In genomic region chr1:36554633-36555399, GRCm38 (mm10) we compare ENCODE assay signal across 8 mouse cellular contexts. TPM values are rescaled to one million over a fixed set of nuclear protein-coding genes. Genes with fewer than 3 reads are reported as not detected.
DNase-seq lines count a peak whose midpoint lies in the region; ATAC-seq lines count a peak whose summit lies in the region.

No protein-coding gene starts in this region.

- H3K36me3 ChIP-seq in heart, embryonic 11.5 days (ENCODE audit: control insufficient read depth, insufficient read depth, low read length): peaks cover 50% of the 10 kb centered on the region
- peaks cover 58% of the 10 kb centered on the region for H3K36me3 ChIP-seq in heart, embryonic 13.5 days
- peaks cover 55% of the 10 kb centered on the region for H3K36me3 ChIP-seq in neural tube, embryonic 13.5 days

- no peaks in the 10 kb centered on the region for H3K27me3 ChIP-seq in heart, embryonic 11.5 days (ENCODE audit: control insufficient read depth, insufficient read depth, low read length)
- no peaks in the 10 kb centered on the region; the same call in 1 of the 2 replicates for H3K27me3 ChIP-seq in heart, embryonic 13.5 days (replicated peaks)
- H3K27me3 ChIP-seq in neural tube, embryonic 13.5 days: no peaks in the 10 kb centered on the region

- peaks cover 31% of the 10 kb centered on the region for H3K4me1 ChIP-seq in heart, embryonic 11.5 days (ENCODE audit: control insufficient read depth, insufficient read depth, low read length)
- peaks cover 39% of the 10 kb centered on the region for H3K4me1 ChIP-seq in heart, embryonic 13.5 days
- H3K4me1 ChIP-seq in neural tube, embryonic 13.5 days (replicated peaks): peaks cover 46% of the 10 kb centered on the region

- H3K27ac ChIP-seq in heart, embryonic 11.5 days (ENCODE audit: low read depth, low read length): peak overlapping the region; percentile 99; the same call in 1 of the 2 replicates
- peak overlapping the region; percentile 97 for H3K27ac ChIP-seq in heart, embryonic 13.5 days (replicated peaks)
- peak overlapping the region; percentile 99 for H3K27ac ChIP-seq in neural tube, embryonic 13.5 days (replicated peaks)

- 73% methylated on average over 21 of the region's 21 CpGs for WGBS in heart, embryonic 11.5 days (ENCODE audit: insufficient replicate concordance)
- WGBS in heart, embryonic 13.5 days: 68% methylated on average over 21 of the region's 21 CpGs
- 65% methylated on average over 21 of the region's 21 CpGs for WGBS in neural tube, embryonic 13.5 days

- H3K9me3 ChIP-seq in heart, embryonic 11.5 days (replicated peaks; ENCODE audit: control insufficient read depth, low read length): no peaks in the 10 kb centered on the region
- no peaks in the 10 kb centered on the region for H3K9me3 ChIP-seq in heart, embryonic 13.5 days
- H3K9me3 ChIP-seq in neural tube, embryonic 13.5 days: no peaks in the 10 kb centered on the region

- H3K9ac ChIP-seq in heart, embryonic 11.5 days (ENCODE audit: low read depth, low read length): peak overlapping the region; percentile 98; the same call in 1 of the 2 replicates
- H3K9ac ChIP-seq in heart, embryonic 13.5 days: peak overlapping the region; percentile 97
- H3K9ac ChIP-seq in neural tube, embryonic 13.5 days: peak overlapping the region; percentile 99

- H3K4me2 ChIP-seq in heart, embryonic 11.5 days: peak overlapping the region; percentile 93
- H3K4me2 ChIP-seq in heart, embryonic 13.5 days: peak overlapping the region; percentile 89
- H3K4me2 ChIP-seq in neural tube, embryonic 13.5 days: peak overlapping the region; percentile 95

- intact Hi-C loops in heart, postnatal 14 days (cut with DNase I): no loop called here

- H3K4me3 ChIP-seq in heart, embryonic 11.5 days (ENCODE audit: low read depth, low read length): peak overlapping the region; percentile 85
- peak overlapping the region; percentile 78 for H3K4me3 ChIP-seq in heart, embryonic 13.5 days
- peak overlapping the region; percentile 95 for H3K4me3 ChIP-seq in neural tube, embryonic 13.5 days

- DNase-seq in heart, postnatal 14 days: no peak
- peak; percentile 52 to 66 for DNase-seq in kidney, postnatal 4 days
- DNase-seq in right cerebral cortex, adult 2 months (ENCODE audit: low spot score in 2 of 2): no peak
- no peak for DNase-seq in T-cell, adult 2 months (ENCODE audit: low spot score)

- no peak for ATAC-seq in heart, embryonic 11.5 days (replicated peaks; ENCODE audit: insufficient number of reproducible peaks, low FRiP score, low TSS enrichment)
- no peak for ATAC-seq in heart, embryonic 13.5 days (ENCODE audit: extremely low read depth, insufficient number of reproducible peaks, low FRiP score, low TSS enrichment)
- no peak for ATAC-seq in neural tube, embryonic 13.5 days (ENCODE audit: low read depth)
- ATAC-seq in erythroblast, adult 5-6 weeks (replicated peaks; ENCODE audit: low FRiP score, poor library complexity, severe bottlenecking): no peak

RNA-seq across cellular contexts. Expression of gene Sema4c, which starts 3.3 kb away (rescaled TPM):
- polyA plus RNA-seq in heart, embryonic 11.5 days (2014; fragmentation: Nextera tagmentation; extraction: Ambion mirVana): 0.96 and 2.1 TPM in 2 replicates
- 10 to 100 TPM; 19.4 to 20.0 TPM for total RNA-seq in heart, postnatal 14 days (2021)
- 10.0 and 10.2 TPM in 2 replicates for polyA plus RNA-seq in heart, embryonic 13.5 days (2015; fragmentation: Nextera tagmentation; extraction: Ambion mirVana)
- 23.4 and 25.2 TPM in 2 replicates for polyA plus RNA-seq in neural tube, embryonic 13.5 days (2015; fragmentation: Nextera tagmentation; extraction: Ambion mirVana)
- total RNA-seq in erythroblast, adult 5-6 weeks (2015; ENCODE audit: low replicate concordance): not detected in 2 replicates
- total RNA-seq in erythroblast, adult 5-6 weeks (2017; ENCODE audit: low replicate concordance): 0.56 and 0.60 TPM in 2 replicates

RNA-seq across cellular contexts. Expression of gene Ankrd39, which starts 7.6 kb away (rescaled TPM):
- 19.9 and 25.1 TPM in 2 replicates for polyA plus RNA-seq in heart, embryonic 11.5 days (2014; fragmentation: Nextera tagmentation; extraction: Ambion mirVana)
- total RNA-seq in heart, postnatal 14 days (2021): 10 to 100 TPM; 10.4 to 11.9 TPM
- polyA plus RNA-seq in heart, embryonic 13.5 days (2015; fragmentation: Nextera tagmentation; extraction: Ambion mirVana): 23.6 and 27.2 TPM in 2 replicates
- polyA plus RNA-seq in neural tube, embryonic 13.5 days (2015; fragmentation: Nextera tagmentation; extraction: Ambion mirVana): 23.8 and 26.2 TPM in 2 replicates
- total RNA-seq in erythroblast, adult 5-6 weeks (2015; ENCODE audit: low replicate concordance): 0.42 TPM in 1 of 2 replicates, not detected in the other
- total RNA-seq in erythroblast, adult 5-6 weeks (2017; ENCODE audit: low replicate concordance): 0.56 and 1.2 TPM in 2 replicates

RNA-seq across cellular contexts. Expression of gene Gm42417, which starts 15.6 kb away (rescaled TPM):
- 0.44 TPM in 1 of 2 replicates, not detected in the other for polyA plus RNA-seq in heart, embryonic 11.5 days (2014; fragmentation: Nextera tagmentation; extraction: Ambion mirVana)
- total RNA-seq in heart, postnatal 14 days (2021): 10 to 100 TPM; 52.6 to 94.6 TPM
- not detected in 2 replicates for polyA plus RNA-seq in heart, embryonic 13.5 days (2015; fragmentation: Nextera tagmentation; extraction: Ambion mirVana)
- polyA plus RNA-seq in neural tube, embryonic 13.5 days (2015; fragmentation: Nextera tagmentation; extraction: Ambion mirVana): 0.32 and 1.9 TPM in 2 replicates
- total RNA-seq in erythroblast, adult 5-6 weeks (2015; ENCODE audit: low replicate concordance): not detected in 2 replicates
- total RNA-seq in erythroblast, adult 5-6 weeks (2017; ENCODE audit: low replicate concordance): not detected in 2 replicates

RNA-seq across cellular contexts. Expression of gene Ankrd23, which starts 18.1 kb away (rescaled TPM):
- 9.8 and 13.6 TPM in 2 replicates for polyA plus RNA-seq in heart, embryonic 11.5 days (2014; fragmentation: Nextera tagmentation; extraction: Ambion mirVana)
- total RNA-seq in heart, postnatal 14 days (2021): 100 to 1,000 TPM; 101 to 170 TPM
- 17.7 and 20.1 TPM in 2 replicates for polyA plus RNA-seq in heart, embryonic 13.5 days (2015; fragmentation: Nextera tagmentation; extraction: Ambion mirVana)
- polyA plus RNA-seq in neural tube, embryonic 13.5 days (2015; fragmentation: Nextera tagmentation; extraction: Ambion mirVana): 19.0 and 19.2 TPM in 2 replicates
- 3.3 TPM in 1 of 2 replicates, not detected in the other for total RNA-seq in erythroblast, adult 5-6 weeks (2015; ENCODE audit: low replicate concordance)
- 1.0 and 1.4 TPM in 2 replicates for total RNA-seq in erythroblast, adult 5-6 weeks (2017; ENCODE audit: low replicate concordance)

RNA-seq across cellular contexts. Expression of gene Cnnm3, which starts 43.1 kb away (rescaled TPM):
- polyA plus RNA-seq in heart, embryonic 11.5 days (2014; fragmentation: Nextera tagmentation; extraction: Ambion mirVana): 2.5 and 3.9 TPM in 2 replicates
- total RNA-seq in heart, postnatal 14 days (2021): 10 to 100 TPM; 12.9 to 15.6 TPM
- polyA plus RNA-seq in heart, embryonic 13.5 days (2015; fragmentation: Nextera tagmentation; extraction: Ambion mirVana): 2.0 and 2.4 TPM in 2 replicates
- polyA plus RNA-seq in neural tube, embryonic 13.5 days (2015; fragmentation: Nextera tagmentation; extraction: Ambion mirVana): 3.4 and 4.2 TPM in 2 replicates
- total RNA-seq in erythroblast, adult 5-6 weeks (2015; ENCODE audit: low replicate concordance): 7.9 and 8.8 TPM in 2 replicates
- total RNA-seq in erythroblast, adult 5-6 weeks (2017; ENCODE audit: low replicate concordance): 5.7 and 7.4 TPM in 2 replicates

Comparison
In these comparisons a context has a peak if more than half of its experiments do, and no peak if none do; other contexts are left out.
1. DNase-seq: peak in kidney, postnatal 4 days (2 of 2); none in heart, postnatal 14 days (0 of 2), right cerebral cortex, adult 2 months (0 of 2) and T-cell, adult 2 months (single experiment).
2. Peak in every context shown above with its lines, with median percentiles within 50 percentile points of each other: H3K27ac ChIP-seq, H3K4me2 ChIP-seq, H3K4me3 ChIP-seq and H3K9ac ChIP-seq.